Mouse (Mus musculus): ENCODE measurements around the gene Rabl6.

Rabl6 gene

DNA sequence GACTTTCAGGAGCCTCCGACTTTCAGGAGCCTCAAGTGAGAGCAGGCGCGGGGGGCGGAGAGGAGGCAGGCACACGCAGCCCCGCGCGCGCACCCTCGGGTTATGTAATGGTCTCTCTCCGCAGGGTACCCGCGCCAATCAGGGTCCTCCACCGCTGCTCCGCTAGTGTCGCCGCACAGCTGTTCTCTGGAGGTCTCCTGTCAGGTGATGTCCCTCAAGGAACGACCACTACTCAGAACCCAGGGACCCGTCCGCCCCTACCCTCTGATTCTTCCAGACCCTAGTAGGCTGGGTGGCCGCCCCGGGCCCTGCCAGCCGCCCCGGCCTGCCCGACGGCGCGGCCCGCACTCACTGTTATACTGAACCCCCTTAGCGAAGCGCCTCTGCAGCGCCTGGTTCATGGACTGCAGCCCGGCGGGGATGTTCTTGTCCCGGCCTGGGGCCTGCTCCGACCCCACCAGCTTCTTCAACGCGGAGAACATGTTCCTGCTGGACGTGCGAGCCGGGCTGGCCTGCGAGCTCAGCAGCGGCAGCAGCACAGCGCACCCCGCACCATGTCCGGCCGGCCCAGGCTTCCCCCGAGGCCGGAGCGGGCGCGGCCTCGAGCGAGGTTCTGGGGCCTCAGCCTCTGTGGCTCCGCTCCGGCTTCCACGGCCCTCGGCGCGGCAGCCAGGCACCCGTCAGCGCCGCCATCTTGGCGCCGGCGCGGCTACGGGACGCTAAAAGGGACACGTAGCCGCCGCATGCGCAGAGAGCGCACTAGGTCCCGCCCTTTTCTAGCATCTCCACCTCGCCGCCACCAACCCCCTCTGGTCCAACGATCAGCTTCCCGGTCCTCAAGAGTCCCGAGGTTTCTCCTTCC is at the start of gene Rabl6:
Rabl6 (minus strand) TSS at position 761 of the 862 bp plus-strand sequence.
- Histone ChIP-seq H3K36me3 (ENCODE audit: control insufficient read depth, insufficient read depth, low read length, poor library complexity, severe bottlenecking) (no peaks in the 10 kb centered on the region), H3K27me3 (ENCODE audit: control insufficient read depth, insufficient read depth, low read length, poor library complexity, severe bottlenecking) (no peaks in the 10 kb centered on the region)
- peak; percentile 90 for DNase-seq (ENCODE audit: low read depth, low spot score)

DNA sequence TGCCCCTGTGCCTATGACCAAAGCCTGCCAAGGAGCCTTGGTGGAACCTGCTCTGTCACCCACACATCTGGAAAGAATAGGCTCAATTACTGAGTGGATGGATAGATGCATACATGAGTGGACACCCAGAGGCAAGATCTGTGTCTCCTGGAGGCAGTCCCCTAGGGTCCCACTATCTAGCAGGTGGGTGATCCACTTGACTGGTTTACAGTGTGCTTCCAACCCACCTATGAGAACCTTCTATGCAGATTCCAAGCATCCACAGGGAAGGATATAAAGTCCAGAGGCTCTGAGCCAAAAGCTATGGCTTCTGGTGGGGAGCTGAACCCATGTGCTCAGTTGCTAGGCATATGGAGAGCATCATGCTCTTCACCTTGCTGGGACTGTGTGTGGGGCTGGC is 49.3 kb upstream of the Rabl6 start, which contains the start of gene Lcn5:
Lcn5 (plus strand) TSS at position 301 of the 400 bp plus-strand sequence.
- H3K36me3 ChIP-seq (ENCODE audit: control insufficient read depth, insufficient read depth, low read length, poor library complexity, severe bottlenecking): no peaks in the 10 kb centered on the region
- no peaks in the 10 kb centered on the region for H3K27me3 ChIP-seq (ENCODE audit: control insufficient read depth, insufficient read depth, low read length, poor library complexity, severe bottlenecking)
- DNase-seq (ENCODE audit: low read depth, low spot score): no peak

DNA sequence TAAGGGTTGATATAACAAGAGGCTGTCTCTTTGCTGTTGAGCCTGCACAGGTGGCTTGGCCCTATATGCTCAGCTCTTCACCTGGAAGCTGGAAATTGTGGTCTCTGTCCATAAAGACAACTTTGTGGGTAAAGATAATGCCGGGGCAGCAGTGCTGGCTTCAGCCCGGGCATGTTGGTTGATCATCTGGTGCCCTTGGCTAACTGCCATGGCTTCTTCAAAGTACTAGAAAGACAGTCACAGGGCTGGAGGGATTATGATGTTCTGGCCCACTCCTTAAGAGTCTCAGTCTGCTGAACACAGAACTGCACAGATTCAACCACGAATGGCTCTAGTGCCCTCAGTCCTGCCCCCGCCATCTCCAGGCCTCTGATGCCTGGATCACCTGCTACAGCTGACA is 48.9 kb upstream of the Rabl6 start:
- no peak for DNase-seq (ENCODE audit: low read depth, low spot score)
- H3K36me3 ChIP-seq (ENCODE audit: control insufficient read depth, insufficient read depth, low read length, poor library complexity, severe bottlenecking): no peaks in the 10 kb centered on the region
- no peaks in the 10 kb centered on the region for H3K27me3 ChIP-seq (ENCODE audit: control insufficient read depth, insufficient read depth, low read length, poor library complexity, severe bottlenecking)

DNA sequence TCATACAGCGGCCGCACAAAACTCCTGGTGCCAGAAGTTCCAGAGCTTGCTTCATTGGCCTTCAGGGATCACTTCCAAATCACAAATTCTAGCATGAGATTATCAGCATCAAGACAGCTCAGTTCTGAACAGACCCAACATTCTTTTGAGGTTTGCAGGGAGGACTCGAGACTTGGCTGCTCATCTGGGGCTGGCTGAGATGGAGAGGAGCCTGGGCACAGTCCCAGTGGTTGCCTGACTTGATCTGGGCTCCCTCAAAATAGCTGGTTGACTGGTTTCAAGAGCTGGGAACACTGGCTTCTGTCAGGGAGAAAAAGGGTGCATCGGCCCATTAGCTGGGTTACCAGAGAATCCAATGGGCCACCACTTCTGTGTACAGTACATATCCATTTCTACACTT is 48.4 kb upstream of the Rabl6 start:
- no peaks in the 10 kb centered on the region for H3K27me3 ChIP-seq (ENCODE audit: control insufficient read depth, insufficient read depth, low read length, poor library complexity, severe bottlenecking)
- DNase-seq (ENCODE audit: low read depth, low spot score): no peak
- no peaks in the 10 kb centered on the region for H3K36me3 ChIP-seq (ENCODE audit: control insufficient read depth, insufficient read depth, low read length, poor library complexity, severe bottlenecking)

DNA sequence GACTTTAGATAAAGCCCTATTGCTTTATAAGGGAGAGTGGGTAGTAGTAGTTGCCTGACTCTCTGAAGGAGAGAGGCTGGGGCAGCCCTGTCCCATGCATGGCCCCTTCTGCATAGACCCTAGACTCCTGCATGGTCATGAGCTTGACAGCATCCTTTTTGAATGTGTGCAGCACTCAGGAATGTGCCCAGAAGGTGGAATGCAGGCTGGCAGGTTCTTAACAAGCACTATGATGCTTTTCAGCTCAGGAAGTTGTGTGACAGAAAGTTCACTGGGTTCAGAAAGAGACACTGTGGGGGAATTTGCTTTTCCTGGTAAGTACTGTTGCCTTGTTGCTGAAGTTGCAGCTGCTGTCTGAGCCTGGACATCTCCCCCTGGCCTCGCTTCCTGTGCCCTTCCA is 46.2 kb upstream of the Rabl6 start:
- DNase-seq (ENCODE audit: low read depth, low spot score): no peak
- no peaks in the 10 kb centered on the region for H3K36me3 ChIP-seq (ENCODE audit: control insufficient read depth, insufficient read depth, low read length, poor library complexity, severe bottlenecking)
- H3K27me3 ChIP-seq (ENCODE audit: control insufficient read depth, insufficient read depth, low read length, poor library complexity, severe bottlenecking): no peaks in the 10 kb centered on the region

DNA sequence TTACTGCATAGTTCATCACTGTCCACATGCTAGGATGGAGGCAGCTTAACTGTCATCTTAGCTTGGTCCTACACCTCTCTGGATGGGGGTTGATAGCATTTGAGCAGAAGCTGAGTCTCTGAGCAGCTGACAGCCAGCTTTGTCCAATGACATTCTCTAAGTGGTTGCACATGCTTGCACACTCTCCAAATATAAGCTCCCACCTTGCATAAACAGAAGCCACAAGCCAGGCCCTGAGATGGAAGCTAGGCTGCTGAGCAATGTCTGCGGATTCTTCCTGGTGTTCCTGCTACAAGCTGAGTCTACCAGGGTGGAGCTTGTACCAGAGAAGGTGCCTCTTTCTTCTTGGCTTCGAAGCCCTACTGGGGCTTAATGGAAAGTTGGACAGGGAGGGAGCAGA is 44.6 kb upstream of the Rabl6 start, which contains the start of gene Lcn8:
Lcn8 (plus strand) TSS at position 219 of the 400 bp plus-strand sequence.
- no peak for DNase-seq (ENCODE audit: low read depth, low spot score)
- Histone ChIP-seq H3K27me3 (ENCODE audit: control insufficient read depth, insufficient read depth, low read length, poor library complexity, severe bottlenecking) (no peaks in the 10 kb centered on the region), H3K36me3 (ENCODE audit: control insufficient read depth, insufficient read depth, low read length, poor library complexity, severe bottlenecking) (no peaks in the 10 kb centered on the region)

DNA sequence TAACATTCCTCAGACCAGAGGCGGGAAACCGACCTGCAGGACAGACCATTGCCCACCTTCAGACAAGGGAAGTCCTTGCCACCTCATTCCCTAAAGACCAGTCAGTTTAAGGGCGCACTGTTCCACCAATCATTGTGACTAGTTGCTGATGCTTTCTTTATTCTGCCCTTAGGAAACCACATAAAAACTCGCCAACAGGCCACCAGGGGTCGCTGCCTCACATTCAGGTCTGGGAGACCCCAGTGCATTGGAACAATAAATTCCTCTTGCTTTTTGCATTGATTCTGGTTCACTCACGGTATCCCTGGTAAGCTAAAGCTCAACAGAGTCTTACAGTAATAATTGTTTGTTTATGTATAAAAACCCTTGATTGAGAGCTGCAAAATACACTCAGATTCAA is 31.6 kb upstream of the Rabl6 start:
- no peaks in the 10 kb centered on the region for H3K36me3 ChIP-seq (ENCODE audit: control insufficient read depth, insufficient read depth, low read length, poor library complexity, severe bottlenecking)
- no peaks in the 10 kb centered on the region; the same call in 1 of the 2 replicates for H3K27me3 ChIP-seq (ENCODE audit: control insufficient read depth, insufficient read depth, low read length, poor library complexity, severe bottlenecking)
- peak; percentile 51 for DNase-seq (ENCODE audit: low read depth, low spot score)

DNA sequence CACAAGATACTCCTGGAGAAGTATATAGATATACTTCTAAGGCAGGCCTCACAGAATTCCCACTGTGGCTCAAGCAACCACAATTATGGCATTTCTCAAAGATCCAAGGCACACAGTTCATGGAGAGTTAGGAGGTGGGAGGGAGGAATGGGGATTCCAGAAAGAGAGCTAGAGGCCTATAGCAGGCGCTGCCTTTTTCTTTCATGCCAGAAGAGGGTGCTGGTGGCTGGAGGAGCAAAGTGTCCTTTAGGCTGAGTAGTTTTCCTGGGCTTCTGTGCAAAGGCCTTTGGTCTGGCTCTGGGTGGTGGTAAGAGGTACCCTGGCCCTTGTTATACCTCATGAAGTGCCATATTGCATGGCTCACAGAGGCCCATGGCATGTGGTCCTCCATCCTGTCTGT is 25.7 kb upstream of the Rabl6 start:
- Histone ChIP-seq H3K36me3 (ENCODE audit: control insufficient read depth, insufficient read depth, low read length, poor library complexity, severe bottlenecking) (no peaks in the 10 kb centered on the region), H3K27me3 (ENCODE audit: control insufficient read depth, insufficient read depth, low read length, poor library complexity, severe bottlenecking) (no peaks in the 10 kb centered on the region)
- no peak for DNase-seq (ENCODE audit: low read depth, low spot score)

DNA sequence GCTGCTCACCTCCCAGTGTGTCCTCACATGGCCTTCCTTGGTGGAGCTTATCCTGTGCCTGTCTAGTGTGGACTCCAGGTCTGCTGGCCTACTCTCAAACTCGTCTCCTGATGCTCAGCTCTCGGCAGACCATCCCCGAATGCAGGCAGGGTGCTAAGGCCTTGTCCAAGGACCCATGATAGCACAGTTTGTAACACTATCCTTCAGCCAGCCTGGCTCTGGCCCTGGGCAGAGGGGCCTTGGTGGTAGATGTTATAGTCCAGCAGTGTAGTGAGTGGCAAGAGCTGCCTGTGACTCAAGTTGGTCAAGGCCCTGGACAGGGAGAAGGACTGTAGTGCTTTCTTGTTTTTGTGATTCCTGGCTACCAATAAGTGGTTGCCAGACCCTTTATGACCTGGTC is 25.3 kb upstream of the Rabl6 start:
- Histone ChIP-seq H3K36me3 (ENCODE audit: control insufficient read depth, insufficient read depth, low read length, poor library complexity, severe bottlenecking) (no peaks in the 10 kb centered on the region), H3K27me3 (ENCODE audit: control insufficient read depth, insufficient read depth, low read length, poor library complexity, severe bottlenecking) (no peaks in the 10 kb centered on the region)
- no peak for DNase-seq (ENCODE audit: low read depth, low spot score)

DNA sequence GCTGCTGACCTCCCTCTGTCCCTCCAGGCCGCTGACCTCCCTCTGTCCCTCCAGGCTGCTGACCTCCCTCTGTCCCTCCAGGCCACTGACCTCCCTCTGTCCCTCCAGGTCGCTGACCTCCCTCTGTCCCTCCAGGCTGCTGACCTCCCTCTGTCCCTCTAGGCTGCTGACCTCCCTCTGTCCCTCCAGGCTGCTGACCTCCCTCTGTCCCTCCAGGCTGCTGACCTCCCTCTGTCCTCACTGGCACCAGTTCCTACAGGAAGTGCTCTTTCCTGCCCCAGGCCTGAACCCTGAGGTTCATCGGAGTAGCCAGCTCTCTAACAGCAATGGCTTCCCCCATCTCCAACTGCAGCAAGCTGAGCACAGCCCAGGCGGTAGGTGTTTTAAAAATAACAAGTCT is 20.4 kb upstream of the Rabl6 start:
- DNase-seq (ENCODE audit: low read depth, low spot score): no peak
- Histone ChIP-seq H3K36me3 (ENCODE audit: control insufficient read depth, insufficient read depth, low read length, poor library complexity, severe bottlenecking) (no peaks in the 10 kb centered on the region), H3K27me3 (ENCODE audit: control insufficient read depth, insufficient read depth, low read length, poor library complexity, severe bottlenecking) (no peaks in the 10 kb centered on the region)

DNA sequence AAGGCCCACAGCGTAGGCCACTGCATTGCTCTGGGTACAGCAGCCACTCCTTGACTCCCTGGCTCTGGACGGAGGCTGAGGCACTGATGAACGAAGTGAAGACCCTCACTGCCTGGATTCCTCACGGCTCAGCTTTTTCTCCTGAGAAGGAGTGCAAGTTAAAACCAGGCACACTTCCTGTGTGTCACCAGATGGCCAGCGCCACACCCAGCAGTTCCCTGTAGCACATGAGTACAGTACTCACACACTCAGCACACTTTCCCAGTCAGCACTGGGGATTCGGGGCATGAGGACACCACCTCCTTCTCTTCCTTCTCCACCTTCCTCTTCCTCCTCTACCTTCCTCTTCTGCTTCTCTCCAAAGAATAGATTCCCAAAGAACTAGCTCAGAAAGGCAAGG is 19.5 kb upstream of the Rabl6 start, which contains the start of gene Fcna:
Fcna (minus strand) TSS at position 220 of the 400 bp plus-strand sequence.
- DNase-seq (ENCODE audit: low read depth, low spot score): no peak
- H3K36me3 ChIP-seq (ENCODE audit: control insufficient read depth, insufficient read depth, low read length, poor library complexity, severe bottlenecking): no peaks in the 10 kb centered on the region

DNA sequence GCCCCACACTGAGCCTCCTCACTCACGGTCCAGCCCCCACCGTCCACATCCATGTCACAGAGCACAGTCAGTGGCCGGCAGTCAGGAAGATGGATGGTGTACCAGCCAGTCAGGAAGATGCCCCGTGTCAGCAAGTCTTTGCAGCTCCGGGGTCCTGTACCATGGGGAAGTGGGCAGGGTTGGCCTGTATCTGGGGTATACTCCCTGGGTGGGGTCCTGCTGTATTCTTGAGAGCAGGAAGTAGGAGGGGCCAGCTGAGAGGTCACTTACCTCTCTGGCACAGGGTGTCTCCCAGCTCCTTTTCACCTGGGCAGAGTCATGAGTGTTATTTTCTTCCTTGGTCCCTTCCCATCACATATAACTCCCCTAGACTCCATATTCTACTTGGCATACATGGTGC is 17.7 kb upstream of the Rabl6 start:
- DNase-seq (ENCODE audit: low read depth, low spot score): no peak
- no peaks in the 10 kb centered on the region for H3K27me3 ChIP-seq (ENCODE audit: control insufficient read depth, insufficient read depth, low read length, poor library complexity, severe bottlenecking)

More for the DNA sequence above, 19.5 kb upstream of the Rabl6 start, which contains the start of gene Fcna:
- H3K27me3 ChIP-seq (ENCODE audit: control insufficient read depth, insufficient read depth, low read length, poor library complexity, severe bottlenecking): no peaks in the 10 kb centered on the region

DNA sequence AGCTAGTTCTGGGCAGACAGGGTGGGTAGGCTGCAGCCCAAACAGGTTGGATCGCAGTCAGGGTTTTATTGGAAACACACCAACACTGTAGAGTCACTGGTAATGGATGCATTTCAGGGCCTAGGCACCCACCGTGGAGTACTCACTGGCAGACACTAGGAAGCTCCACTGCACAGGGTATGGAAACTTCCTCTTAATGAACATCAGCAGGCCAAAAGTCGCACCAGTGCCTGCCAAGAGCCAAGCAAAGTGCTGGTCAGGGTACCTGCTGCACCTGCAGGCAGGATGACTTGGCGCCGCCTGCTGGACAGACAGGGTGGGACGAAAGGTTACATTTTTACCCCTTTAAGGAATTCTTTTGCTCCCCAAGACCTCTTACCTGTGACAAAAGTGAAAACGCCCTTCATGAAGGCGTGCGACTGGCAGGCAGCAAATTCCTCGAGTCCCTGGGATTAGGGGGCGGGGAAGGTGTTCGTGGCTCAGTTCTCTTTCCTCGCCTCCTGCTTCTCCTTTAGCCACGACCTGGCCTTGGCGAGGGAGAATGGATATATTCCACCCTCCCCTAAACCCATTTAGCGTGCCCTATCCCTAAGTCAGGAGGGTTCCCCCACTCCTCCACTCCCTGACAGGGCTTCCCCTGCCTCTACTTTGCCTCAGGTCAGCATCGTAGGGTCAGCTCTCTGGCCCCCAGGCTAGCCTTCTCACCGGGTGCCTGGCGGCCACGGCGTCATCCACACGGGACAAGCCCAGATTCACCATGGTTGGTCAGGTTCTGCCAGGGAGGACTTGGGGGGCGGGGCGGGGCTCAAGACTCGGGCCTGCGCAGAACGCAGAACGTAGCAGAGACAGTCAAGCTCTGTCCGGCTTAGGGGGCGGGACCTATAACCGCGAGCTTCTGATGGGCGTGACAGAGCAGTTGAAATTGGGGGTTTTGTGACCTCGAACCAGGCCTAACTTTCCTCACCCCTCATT is 13.2 kb upstream of the Rabl6 start, which contains the start of gene Tmem141:
Tmem141 (minus strand) TSS at position 777 of the 972 bp plus-strand sequence.
- peak; percentile 66 for DNase-seq (ENCODE audit: low read depth, low spot score)
- H3K36me3 ChIP-seq (ENCODE audit: control insufficient read depth, insufficient read depth, low read length, poor library complexity, severe bottlenecking): no peaks in the 10 kb centered on the region
- H3K27me3 ChIP-seq (ENCODE audit: control insufficient read depth, insufficient read depth, low read length, poor library complexity, severe bottlenecking): no peaks in the 10 kb centered on the region

More for the DNA sequence above, 17.7 kb upstream of the Rabl6 start:
- H3K36me3 ChIP-seq (ENCODE audit: control insufficient read depth, insufficient read depth, low read length, poor library complexity, severe bottlenecking): no peaks in the 10 kb centered on the region

DNA sequence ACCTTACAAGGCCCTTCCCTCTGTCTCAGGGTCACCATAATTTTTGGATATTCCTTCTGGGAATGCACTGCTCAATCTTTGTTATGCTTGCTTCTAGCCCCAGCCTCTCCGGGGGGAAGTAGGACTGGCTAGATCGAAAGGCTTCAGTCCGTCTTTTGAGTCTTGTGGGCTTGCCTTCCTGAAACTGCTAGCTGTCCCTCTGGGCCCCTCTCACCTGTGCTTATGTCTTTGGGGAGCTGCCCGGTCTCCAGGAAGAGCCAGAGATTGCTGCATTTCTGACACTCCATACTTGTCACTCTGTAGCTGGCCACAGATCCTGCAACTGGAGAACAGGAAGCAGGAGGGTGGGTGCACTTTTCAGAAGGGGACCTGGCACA is 12.5 kb upstream of the Rabl6 start:
- no peak for DNase-seq (ENCODE audit: low read depth, low spot score)
- Histone ChIP-seq H3K36me3 (ENCODE audit: control insufficient read depth, insufficient read depth, low read length, poor library complexity, severe bottlenecking) (no peaks in the 10 kb centered on the region), H3K27me3 (ENCODE audit: control insufficient read depth, insufficient read depth, low read length, poor library complexity, severe bottlenecking) (no peaks in the 10 kb centered on the region)

DNA sequence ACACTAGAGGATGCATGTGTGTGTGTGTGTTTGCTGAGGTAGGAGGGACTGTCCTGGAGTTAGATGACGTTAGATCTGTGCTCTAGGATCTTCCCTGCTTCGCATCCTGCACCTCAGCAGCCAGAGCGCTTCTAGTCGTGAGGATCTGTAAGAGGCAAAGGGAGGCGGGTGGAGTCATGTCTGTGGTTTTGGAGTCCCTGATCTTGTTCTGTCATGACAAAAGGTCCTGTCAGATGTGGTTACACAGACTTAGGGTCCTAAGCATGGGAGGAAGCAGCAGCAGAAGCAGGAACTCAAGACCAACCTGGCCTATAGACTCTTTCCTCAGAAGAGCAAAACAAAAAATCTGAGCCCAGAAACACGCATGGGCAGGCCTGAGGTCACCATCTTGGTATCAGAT is 12.1 kb upstream of the Rabl6 start:
- DNase-seq (ENCODE audit: low read depth, low spot score): no peak
- H3K36me3 ChIP-seq (ENCODE audit: control insufficient read depth, insufficient read depth, low read length, poor library complexity, severe bottlenecking): no peaks in the 10 kb centered on the region

More for the DNA sequence above, 12.1 kb upstream of the Rabl6 start:
- no peaks in the 10 kb centered on the region for H3K27me3 ChIP-seq (ENCODE audit: control insufficient read depth, insufficient read depth, low read length, poor library complexity, severe bottlenecking)
